Mouse (Mus musculus): ENCODE results near the gene Asl.
A peak's percentile ranks its signal among the peaks of the same experiment; 100 is the strongest.

Asl gene

GRCm38 (mm10) chr5:130029142-130029897 is at the start of gene Asl, which contains the start of gene Crcp:
Asl (minus strand) TSS chr5:130029247.
Crcp (plus strand) TSS chr5:130029290.
- DNase-seq (ENCODE audit: low read depth, low spot score) = peak; percentile 80

GRCm38 (mm10) chr5:130078834-130079156 is 49.7 kb upstream of the Asl start:
- DNase-seq (ENCODE audit: low read depth, low spot score) = no peak

GRCm38 (mm10) chr5:130078096-130078833 is 49.2 kb upstream of the Asl start:
- DNase-seq (ENCODE audit: low read depth, low spot score) = no peak

GRCm38 (mm10) chr5:130076396-130076795 is 47.3 kb upstream of the Asl start:
- DNase-seq (ENCODE audit: low read depth, low spot score) = peak; percentile 15

- DNase-seq (ENCODE audit: low read depth, low spot score) = no peak
Observed at GRCm38 (mm10) chr5:130074491-130074890, 45.4 kb upstream of the Asl start.

GRCm38 (mm10) chr5:130073026-130073425 is 44.0 kb upstream of the Asl start, which contains the start of gene Tpst1:
Tpst1 (plus strand) TSS chr5:130073326.
- no peak for DNase-seq (ENCODE audit: low read depth, low spot score)

- DNase-seq (ENCODE audit: low read depth, low spot score) = no peak
Observed at GRCm38 (mm10) chr5:130067841-130068264, 38.8 kb upstream of the Asl start.

GRCm38 (mm10) chr5:130065579-130065978 is 36.5 kb upstream of the Asl start:
- peak; percentile 82 for DNase-seq (ENCODE audit: low read depth, low spot score)

- no peak for DNase-seq (ENCODE audit: low read depth, low spot score)
Observed at GRCm38 (mm10) chr5:130063760-130064159, 34.7 kb upstream of the Asl start.

- no peak for DNase-seq (ENCODE audit: low read depth, low spot score)
Observed at GRCm38 (mm10) chr5:130062096-130062495, 33.0 kb upstream of the Asl start.

- DNase-seq (ENCODE audit: low read depth, low spot score) = no peak
Observed at GRCm38 (mm10) chr5:130060329-130060665, 31.2 kb upstream of the Asl start.

- DNase-seq (ENCODE audit: low read depth, low spot score) = no peak
Observed at GRCm38 (mm10) chr5:130059413-130060328, 30.6 kb upstream of the Asl start.

- no peak for DNase-seq (ENCODE audit: low read depth, low spot score)
Observed at GRCm38 (mm10) chr5:130056303-130056702, 27.3 kb upstream of the Asl start.

GRCm38 (mm10) chr5:130055688-130056087 is 26.6 kb upstream of the Asl start:
- DNase-seq (ENCODE audit: low read depth, low spot score) = no peak

- no peak for DNase-seq (ENCODE audit: low read depth, low spot score)
Observed at GRCm38 (mm10) chr5:130052955-130053354, 23.9 kb upstream of the Asl start.

- DNase-seq (ENCODE audit: low read depth, low spot score) = no peak
Observed at GRCm38 (mm10) chr5:130052510-130052909, 23.5 kb upstream of the Asl start.

- no peak for DNase-seq (ENCODE audit: low read depth, low spot score)
Observed at GRCm38 (mm10) chr5:130051073-130051860, 22.2 kb upstream of the Asl start.

- DNase-seq (ENCODE audit: low read depth, low spot score) = no peak
Observed at GRCm38 (mm10) chr5:130050416-130050815, 21.4 kb upstream of the Asl start.

- DNase-seq (ENCODE audit: low read depth, low spot score) = no peak
Observed at GRCm38 (mm10) chr5:130048786-130049520, 19.9 kb upstream of the Asl start.

GRCm38 (mm10) chr5:130047013-130047412 is 18.0 kb upstream of the Asl start:
- DNase-seq (ENCODE audit: low read depth, low spot score) = peak; percentile 66

All from ES-CJ7 (cell line).